Mouse (Mus musculus): ENCODE data around the gene Il4i1.
A peak's percentile ranks its signal among the peaks of the same experiment; 100 is the strongest.

DNA sequence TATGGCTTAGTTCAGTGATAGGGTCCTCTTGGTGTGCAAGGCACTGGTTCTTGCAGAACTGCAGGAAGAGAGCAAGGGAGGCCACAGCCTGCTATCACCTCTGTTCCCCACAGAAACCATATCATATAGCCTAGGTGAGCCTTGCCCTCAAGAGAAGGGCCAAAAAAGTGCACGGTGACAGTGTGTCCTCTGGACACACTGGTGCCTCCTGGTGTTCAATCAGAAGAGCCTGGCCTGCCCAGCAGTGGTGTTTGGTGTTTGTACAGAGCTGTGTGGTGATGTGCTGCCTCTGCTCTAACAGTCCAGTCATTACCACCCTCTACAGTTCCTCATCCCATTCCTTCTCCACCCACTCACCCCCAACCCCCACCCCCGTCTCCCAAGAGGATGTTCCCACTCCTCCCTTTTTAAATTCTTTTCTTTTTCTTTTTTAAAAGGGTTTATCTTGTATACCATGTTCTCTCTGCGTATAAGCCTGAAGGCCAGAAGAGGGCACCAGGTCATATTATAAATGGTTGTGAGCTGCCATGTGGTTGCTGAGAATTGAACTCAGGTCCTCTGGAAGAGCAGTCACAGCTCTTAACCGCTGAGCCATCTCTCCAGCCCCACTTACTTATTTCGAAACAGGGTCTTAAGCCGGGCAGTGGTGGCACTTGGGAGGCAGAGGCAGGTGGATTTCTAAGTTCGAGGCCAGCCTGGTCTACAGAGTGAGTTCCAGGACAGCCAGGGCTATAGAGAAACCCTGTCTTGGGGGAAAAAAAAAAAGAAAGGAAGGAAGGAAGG, 5.7 kb downstream of the Il4i1 start:
- TF ChIP-seq CTCF (IDR thresholded peaks at IDR 0.05; ENCODE audit: low read depth) (peak; percentile 41), EP300 (optimal IDR thresholded peaks at IDR 0.05) (no peak)
